Mouse (Mus musculus): ENCODE results near the gene Ezh2. TPM values are rescaled to one million over a fixed set of nuclear protein-coding genes. Genes with fewer than 3 reads are reported as not detected.
A peak's percentile ranks its signal among the peaks of the same experiment; 100 is the strongest.
"Not testable (repeated sequence)": the region's sequence is repeated elsewhere in the genome, so short reads cannot be mapped to it uniquely, and the experiment has no call there.

Gene Ezh2
- 1 to 10 TPM; 8.7 to 9.5 TPM for total RNA-seq (2021)
- long read RNA-seq, experiment 1, partial matches to known transcripts = 1 of 2 reads
- long read RNA-seq, experiment 1, other reads (novel, unspliced or antisense) = 1 of 2 reads
- long read RNA-seq, experiment 2, partial matches to known transcripts = 1 of 3 reads
- long read RNA-seq, experiment 2, other reads (novel, unspliced or antisense) = 2 of 3 reads

GRCm38 (mm10) chr6:47594926-47595623 lies at the start of gene Ezh2:
Ezh2 (minus strand) TSS chr6:47595341.
- DNase-seq = peak; percentile 98 to 99

- DNase-seq = peak; percentile 7
These were observed 41.5 kb upstream of the Ezh2 start for GRCm38 (mm10) chr6:47636527-47637076.

GRCm38 (mm10) chr6:47635995-47636526 lies 40.9 kb upstream of the Ezh2 start:
- no peak for DNase-seq

GRCm38 (mm10) chr6:47635207-47635994 lies 40.3 kb upstream of the Ezh2 start:
- DNase-seq = no peak

GRCm38 (mm10) chr6:47633467-47633866 lies 38.3 kb upstream of the Ezh2 start:
- no peak for DNase-seq

- DNase-seq = not testable (repeated sequence)
These were observed 34.9 kb upstream of the Ezh2 start for GRCm38 (mm10) chr6:47630061-47630460.

- no peak for DNase-seq
These were observed 32.8 kb upstream of the Ezh2 start for GRCm38 (mm10) chr6:47627978-47628377.

GRCm38 (mm10) chr6:47626976-47627375 lies 31.8 kb upstream of the Ezh2 start:
- DNase-seq = not testable (repeated sequence)

GRCm38 (mm10) chr6:47621039-47621438 lies 25.9 kb upstream of the Ezh2 start:
- DNase-seq = no peak

- DNase-seq = not testable (repeated sequence)
These were observed 13.2 kb upstream of the Ezh2 start for GRCm38 (mm10) chr6:47608306-47608705.

- no peak for DNase-seq
These were observed 6.8 kb upstream of the Ezh2 start for GRCm38 (mm10) chr6:47601931-47602330.

- no peak for DNase-seq
These were observed 555 bp upstream of the Ezh2 start for GRCm38 (mm10) chr6:47595696-47596095.

- peak; percentile 68 to 82 for DNase-seq
These were observed 853 bp downstream of the Ezh2 start for GRCm38 (mm10) chr6:47594141-47594835.

GRCm38 (mm10) chr6:47593590-47593989 lies 1.6 kb downstream of the Ezh2 start:
- no peak for DNase-seq

GRCm38 (mm10) chr6:47587332-47587731 lies 7.8 kb downstream of the Ezh2 start:
- not testable (repeated sequence) for DNase-seq

GRCm38 (mm10) chr6:47572887-47573286 lies 22.3 kb downstream of the Ezh2 start:
- no peak for DNase-seq

- DNase-seq = no peak
These were observed 29.7 kb downstream of the Ezh2 start for GRCm38 (mm10) chr6:47565326-47566035.

- no peak for DNase-seq
These were observed 33.7 kb downstream of the Ezh2 start for GRCm38 (mm10) chr6:47561426-47561825.

- no peak for DNase-seq
These were observed 34.3 kb downstream of the Ezh2 start for GRCm38 (mm10) chr6:47560846-47561245.

GRCm38 (mm10) chr6:47560407-47560806 lies 34.7 kb downstream of the Ezh2 start:
- no peak for DNase-seq

- no peak for DNase-seq
These were observed 35.9 kb downstream of the Ezh2 start for GRCm38 (mm10) chr6:47559287-47559686.

All from heart, adult 18-20 months (tissue).